Mouse (Mus musculus) liver, adult 2 months (tissue): Measurements from ENCODE around the gene Ppp3ca.

ENCODE experiments used
- CTCF ChIP-seq: fragments of 200-500 bp; IDR thresholded peaks from 2 replicates; pipeline ENCODE4 v1.5.1; 2011; ENCODE audit warnings: low read depth, low read length, control low read depth
- POLR2A ChIP-seq: fragments of 200-500 bp; IDR thresholded peaks from 2 replicates; pipeline ENCODE4 v1.6.1; 2011; ENCODE audit warnings: low read length, control low read depth; ENCODE audit not compliant: insufficient read depth; ENCODE audit errors: extremely low read depth

DNA sequence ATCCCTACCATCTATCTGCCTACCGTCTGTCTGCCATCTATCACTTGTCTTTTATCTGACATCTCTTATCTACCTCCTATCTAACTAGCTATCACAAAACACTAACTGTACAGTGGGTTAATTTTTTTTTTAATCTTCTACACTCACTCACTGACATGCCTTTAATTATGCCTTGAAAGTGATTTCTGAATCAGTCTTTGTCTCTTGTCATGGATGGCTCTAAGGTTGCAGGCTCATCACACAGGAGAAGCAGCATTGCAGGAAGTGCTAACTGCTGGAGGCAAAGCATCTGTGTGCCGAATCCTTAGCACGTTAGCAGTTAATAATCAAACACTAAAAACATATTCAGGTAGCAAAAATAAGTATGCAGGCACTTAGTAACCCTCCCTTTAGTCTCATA is 151.1 kb downstream of the Ppp3ca start:
- TF ChIP-seq CTCF, result no peak
- no peak for TF ChIP-seq POLR2A
